Mouse (Mus musculus) heart, adult 2 months (tissue): ENCODE measurements around the gene C1qc. TPM values are rescaled to one million over a fixed set of nuclear protein-coding genes. Genes with fewer than 3 reads are reported as not detected.

Source experiments
- DNase-seq, 2 experiments: peaks; one replicate each; pipeline ENCODE4 v3.0.0; 2021
- H3K27ac ChIP-seq: fragments of 200-600 bp; 2 replicates; pipeline ENCODE4 v1.8.1; 2022
- H3K27me3 ChIP-seq: fragments of 200-500 bp; 2 replicates; pipeline ENCODE4 v1.6.1; 2012; ENCODE audit warnings: mild to moderate bottlenecking, low read length, inconsistent platforms, mixed read lengths; ENCODE audit not compliant: control insufficient read depth, insufficient read depth
- H3K36me3 ChIP-seq: fragments of 200-500 bp; 2 replicates; pipeline ENCODE4 v1.6.1; 2012; ENCODE audit warnings: low read length, inconsistent platforms; ENCODE audit not compliant: control insufficient read depth, insufficient read depth
- H3K4me1 ChIP-seq: fragments of 200-500 bp; 2 replicates; pipeline ENCODE4 v1.6.1; 2011; ENCODE audit warnings: low read length; ENCODE audit not compliant: control insufficient read depth, insufficient read depth
- H3K4me3 ChIP-seq: fragments of 200-600 bp; 2 replicates; pipeline ENCODE4 v1.8.1; 2022
- H3K79me2 ChIP-seq: fragments of 200-500 bp; replicated peaks from 2 replicates; pipeline ENCODE4 v1.6.1; 2012; ENCODE audit warnings: mild to moderate bottlenecking, inconsistent platforms, low read length, moderate library complexity, mixed read lengths; ENCODE audit not compliant: control insufficient read depth, insufficient read depth
- H3K9ac ChIP-seq: fragments of 200-500 bp; 2 replicates; pipeline ENCODE4 v1.6.1; 2012; ENCODE audit warnings: low read depth, mild to moderate bottlenecking, control low read depth, inconsistent platforms, low read length, mixed read lengths
- CTCF ChIP-seq: fragments of 200-600 bp; IDR thresholded peaks from 2 replicates; pipeline ENCODE4 v1.8.1; 2022; ENCODE audit warnings: antibody characterized with exemption, mild to moderate bottlenecking, moderate library complexity
- EP300 ChIP-seq: fragments of 200-500 bp; IDR thresholded peaks from 2 replicates; pipeline ENCODE4 v1.6.1; 2011; ENCODE audit warnings: low read depth, low read length, control low read depth; ENCODE audit not compliant: insufficient read depth
- POLR2A ChIP-seq: fragments of 200-500 bp; IDR thresholded peaks from 2 replicates; pipeline ENCODE4 v1.6.1; 2011; ENCODE audit warnings: mild to moderate bottlenecking, low read depth, low read length, control low read depth; ENCODE audit not compliant: insufficient read depth
- WGBS: fragments of 180-500 bp; shearing (Covaris S2); methylation state at CpG from one replicate; pipeline ENCODE4 v1.1.7; 2018; 5-methylcytosine and 5-hydroxymethylcytosine counted together
- intact Hi-C: fragments of 180-260 bp; cut with DNase I; formaldehyde crosslinking; loops from one replicate; pipeline ENCODE4 v1.15.1; 2025
- long read RNA-seq: library from polyadenylated mRNA; stranded (forward); transcript quantifications from one replicate; pipeline ENCODE4 v2.0.0, GENCODE M21; 2021
- polyA plus RNA-seq: library from polyadenylated mRNA; depleted of rRNA; stranded (reverse); fragments of >200 nt; gene quantifications from 2 replicates; pipeline ENCODE4 v1.2.3, GENCODE M21; 2012; rRNA removed
- total RNA-seq, 2 experiments: library from RNA; stranded (reverse); gene quantifications; 2 replicates each; pipeline ENCODE4 v1.2.3; 2021

C1qc gene
- 10 to 100 TPM; 39.6 to 41.5 TPM for total RNA-seq
- 57.0 and 63.2 TPM in 2 replicates for polyA plus RNA-seq
- long read RNA-seq, transcript C1qc-201 (3 exons, 1,203 nt), result major isoform, 35 of 42 reads
- long read RNA-seq, partial matches to known transcripts, result 5 of 42 reads
- long read RNA-seq, other reads (novel, unspliced or antisense), result 2 of 42 reads

- peak within 1 kb of the TSS; percentile 42; the same call in 1 of the 2 replicates for H3K9ac ChIP-seq
- no peaks in the 10 kb centered on the region for H3K4me1 ChIP-seq
- H3K27ac ChIP-seq, result peak within 1 kb of the TSS; percentile 20; the same call in 1 of the 2 replicates
- H3K36me3 ChIP-seq, result no peaks in the 10 kb centered on the region
- peaks cover 1% of the 10 kb centered on the region; the same call in 1 of the 2 replicates for H3K27me3 ChIP-seq
- intact Hi-C loops, result no loop called here
- no peaks in the 10 kb centered on the region for H3K79me2 ChIP-seq
- DNase-seq, result peak; percentile 28 to 57
- peak; percentile 44 for TF ChIP-seq POLR2A
- TF ChIP-seq EP300, result peak; percentile 42; the same call in 1 of the 2 replicates
- no peak for TF ChIP-seq CTCF
- H3K4me3 ChIP-seq, result no peak within 1 kb of the TSS
- WGBS, result 47% methylated on average over 5 of the region's 5 CpGs
Measured at GRCm38 (mm10) chr4:136892811-136893210, at the start of gene C1qc. Gene C1qc, minus strand, starts transcription at chr4:136893065.

DNA sequence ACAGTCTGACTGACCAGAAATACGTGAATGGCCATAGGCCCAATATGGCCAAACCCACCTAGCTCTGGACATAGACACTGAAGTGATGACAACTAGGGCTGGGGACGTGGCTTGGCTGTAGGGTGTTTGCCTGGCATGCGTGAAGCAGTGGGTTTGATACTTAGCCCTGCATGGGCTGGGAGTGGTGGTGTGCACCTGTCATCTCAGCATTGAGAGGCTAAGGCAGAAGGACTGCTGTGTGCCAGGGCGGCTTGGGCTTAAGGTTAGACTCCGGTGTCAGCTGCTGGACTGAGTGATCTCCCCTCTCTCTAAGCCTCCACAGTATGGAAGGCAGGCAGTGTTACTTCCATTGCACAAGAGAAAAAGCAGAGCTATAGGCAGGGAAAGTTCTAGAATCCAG, 45.1 kb upstream of the C1qc start:
- no peak for TF ChIP-seq POLR2A
- no peak for TF ChIP-seq EP300
- no peak for TF ChIP-seq CTCF
- Histone ChIP-seq H3K27ac (no peak overlapping the region), H3K79me2 (no peaks in the 10 kb centered on the region), H3K27me3 (no peaks in the 10 kb centered on the region), H3K9ac (no peak overlapping the region), H3K4me3 (no peak overlapping the region), H3K4me1 (no peaks in the 10 kb centered on the region; the same call in 1 of the 2 replicates), H3K36me3 (no peaks in the 10 kb centered on the region)
- intact Hi-C loops, result no loop called here
- no peak for DNase-seq
- WGBS, result 87% methylated on average over 5 of the region's 5 CpGs

- no peak for TF ChIP-seq POLR2A
- no peak for TF ChIP-seq CTCF
- TF ChIP-seq EP300, result no peak
- Histone ChIP-seq H3K4me1 (no peaks in the 10 kb centered on the region; the same call in 1 of the 2 replicates), H3K79me2 (no peaks in the 10 kb centered on the region), H3K27me3 (no peaks in the 10 kb centered on the region), H3K4me3 (no peak overlapping the region), H3K9ac (no peak overlapping the region), H3K27ac (no peak overlapping the region), H3K36me3 (no peaks in the 10 kb centered on the region)
- 60% methylated on average over 4 of the region's 4 CpGs for WGBS
- DNase-seq, result no peak
- intact Hi-C loops, result no loop called here
Measured at GRCm38 (mm10) chr4:136937344-136937743, 44.5 kb upstream of the C1qc start.

- no peak overlapping the region for H3K9ac ChIP-seq
- TF ChIP-seq POLR2A (no peak), CTCF (no peak), EP300 (no peak)
- WGBS, result 27% methylated on average over 18 of the region's 18 CpGs
- no peak overlapping the region for H3K4me3 ChIP-seq
- DNase-seq, result no peak
- H3K4me1 ChIP-seq, result no peaks in the 10 kb centered on the region; the same call in 1 of the 2 replicates
- H3K36me3 ChIP-seq, result no peaks in the 10 kb centered on the region
- no peaks in the 10 kb centered on the region for H3K27me3 ChIP-seq
- intact Hi-C loops, result no loop called here
- H3K27ac ChIP-seq, result no peak overlapping the region
- no peaks in the 10 kb centered on the region for H3K79me2 ChIP-seq
Measured at GRCm38 (mm10) chr4:136934746-136935613, 42.1 kb upstream of the C1qc start.

GRCm38 (mm10) chr4:136930474-136930873, 37.6 kb upstream of the C1qc start:
- TF ChIP-seq CTCF (no peak), EP300 (no peak), POLR2A (no peak)
- WGBS, result 54% methylated on average over 8 of the region's 8 CpGs
- Histone ChIP-seq H3K36me3 (no peaks in the 10 kb centered on the region), H3K4me3 (no peak overlapping the region), H3K27ac (no peak overlapping the region), H3K9ac (no peak overlapping the region), H3K79me2 (no peaks in the 10 kb centered on the region), H3K4me1 (no peaks in the 10 kb centered on the region; the same call in 1 of the 2 replicates), H3K27me3 (0 out of 2 replicates have a peak, but pooled peaks cover 2% of the 10 kb centered on the region)
- DNase-seq, result no peak
- intact Hi-C loops, result no loop called here
